Mouse (Mus musculus): ENCODE measurements around the gene Pax8. TPM values are rescaled to one million over a fixed set of nuclear protein-coding genes. Genes with fewer than 3 reads are reported as not detected.

Pax8 gene
- polyA plus RNA-seq, 1 experiment from 2014 or later: not detected

DNA sequence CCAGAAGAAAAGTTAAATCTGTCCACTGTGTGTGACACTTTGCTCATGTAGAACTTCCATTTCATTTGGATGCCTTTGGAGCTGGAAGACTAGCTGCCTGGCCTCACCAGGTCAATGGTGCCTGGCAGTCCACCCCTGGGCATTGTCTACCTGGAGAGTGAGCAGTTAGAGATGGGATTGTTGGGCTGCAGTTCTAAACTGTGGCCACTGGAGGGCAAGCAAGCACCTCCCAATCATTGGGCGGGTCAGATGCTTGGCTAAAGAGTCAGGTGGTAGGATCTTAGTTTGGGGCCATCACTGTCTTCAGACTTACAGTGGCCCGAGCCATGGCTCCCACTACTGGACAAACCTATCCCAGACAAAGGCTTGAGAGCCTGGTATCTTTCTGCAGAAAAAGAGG lies 66.2 kb downstream of the Pax8 start:
- Histone ChIP-seq H3K36me3 (no peaks in the 10 kb centered on the region), H3K9me3 (no peaks in the 10 kb centered on the region), H3K27ac (no peak overlapping the region), H3K4me3 (replicated peaks) (no peak overlapping the region), H3K9ac (replicated peaks) (no peak overlapping the region), H3K4me2 (no peak overlapping the region), H3K27me3 (peaks cover 22% of the 10 kb centered on the region), H3K4me1 (replicated peaks) (peaks cover 9% of the 10 kb centered on the region)
- 0% methylated on average over 2 of the region's 2 CpGs for WGBS
- no peak for ATAC-seq (ENCODE audit: insufficient number of reproducible peaks, insufficient read depth, low FRiP score, low TSS enrichment, low read depth)

- Histone ChIP-seq H3K27ac (no peak overlapping the region), H3K9me3 (no peaks in the 10 kb centered on the region), H3K4me2 (no peak overlapping the region), H3K27me3 (peaks cover 23% of the 10 kb centered on the region), H3K4me3 (replicated peaks) (no peak overlapping the region), H3K36me3 (no peaks in the 10 kb centered on the region), H3K9ac (replicated peaks) (no peak overlapping the region), H3K4me1 (replicated peaks) (peaks cover 5% of the 10 kb centered on the region)
- WGBS: 55% methylated on average over 4 of the region's 4 CpGs
- ATAC-seq (ENCODE audit: insufficient number of reproducible peaks, insufficient read depth, low FRiP score, low TSS enrichment, low read depth): no peak
These were observed 67.5 kb downstream of the Pax8 start for GRCm38 (mm10) chr2:24407701-24408485.

- WGBS: 11% methylated on average over 23 of the region's 23 CpGs
- no peaks in the 10 kb centered on the region for H3K36me3 ChIP-seq
- peak overlapping the region; percentile 52 for H3K9ac ChIP-seq (replicated peaks)
- H3K4me1 ChIP-seq (replicated peaks): peaks cover 5% of the 10 kb centered on the region
- H3K4me2 ChIP-seq: peak overlapping the region; percentile 56
- ATAC-seq (ENCODE audit: insufficient number of reproducible peaks, insufficient read depth, low FRiP score, low TSS enrichment, low read depth): peak; percentile 75
- no peaks in the 10 kb centered on the region for H3K9me3 ChIP-seq
- peaks cover 23% of the 10 kb centered on the region for H3K27me3 ChIP-seq
- no peak overlapping the region for H3K27ac ChIP-seq
- peak overlapping the region; percentile 26 for H3K4me3 ChIP-seq (replicated peaks)
These were observed 69.9 kb downstream of the Pax8 start for GRCm38 (mm10) chr2:24405345-24406012.

DNA sequence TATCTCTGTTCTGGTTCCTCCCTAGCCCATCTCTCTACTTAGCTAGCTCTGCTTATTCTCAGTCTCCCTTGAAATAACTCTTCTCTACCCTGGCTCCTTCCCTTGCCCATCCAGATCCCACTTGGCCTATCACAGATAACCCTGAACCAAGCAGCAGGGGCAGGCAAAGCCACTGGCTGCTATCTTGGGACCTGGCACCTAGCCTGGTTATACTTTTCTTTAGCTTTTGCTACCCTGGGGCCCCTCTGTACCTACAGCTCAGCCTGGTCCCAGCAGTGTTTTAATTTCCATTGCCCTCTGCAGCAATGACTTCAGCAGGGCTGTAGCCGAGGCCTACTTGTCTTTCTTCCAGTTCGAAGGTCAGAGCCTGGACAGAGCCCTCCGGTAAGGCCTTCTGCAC lies 74.7 kb downstream of the Pax8 start:
- Histone ChIP-seq H3K27ac (no peak overlapping the region), H3K9me3 (no peaks in the 10 kb centered on the region), H3K4me3 (replicated peaks) (no peak overlapping the region), H3K9ac (replicated peaks) (no peak overlapping the region), H3K4me1 (replicated peaks) (peaks cover 5% of the 10 kb centered on the region), H3K27me3 (peaks cover 16% of the 10 kb centered on the region), H3K4me2 (no peak overlapping the region), H3K36me3 (no peaks in the 10 kb centered on the region)
- ATAC-seq (ENCODE audit: insufficient number of reproducible peaks, insufficient read depth, low FRiP score, low TSS enrichment, low read depth): no peak
- WGBS: 82% methylated on average over 3 of the region's 3 CpGs

GRCm38 (mm10) chr2:24397115-24397514 lies 78.3 kb downstream of the Pax8 start:
- Histone ChIP-seq H3K36me3 (no peaks in the 10 kb centered on the region), H3K27me3 (peaks cover 6% of the 10 kb centered on the region; the same call in 1 of the 2 replicates), H3K9me3 (no peaks in the 10 kb centered on the region), H3K4me1 (replicated peaks) (no peaks in the 10 kb centered on the region), H3K9ac (replicated peaks) (no peak overlapping the region), H3K27ac (no peak overlapping the region), H3K4me3 (replicated peaks) (no peak overlapping the region), H3K4me2 (no peak overlapping the region)
- WGBS: 10% methylated on average over 2 of the region's 2 CpGs
- ATAC-seq (ENCODE audit: insufficient number of reproducible peaks, insufficient read depth, low FRiP score, low TSS enrichment, low read depth): no peak

DNA sequence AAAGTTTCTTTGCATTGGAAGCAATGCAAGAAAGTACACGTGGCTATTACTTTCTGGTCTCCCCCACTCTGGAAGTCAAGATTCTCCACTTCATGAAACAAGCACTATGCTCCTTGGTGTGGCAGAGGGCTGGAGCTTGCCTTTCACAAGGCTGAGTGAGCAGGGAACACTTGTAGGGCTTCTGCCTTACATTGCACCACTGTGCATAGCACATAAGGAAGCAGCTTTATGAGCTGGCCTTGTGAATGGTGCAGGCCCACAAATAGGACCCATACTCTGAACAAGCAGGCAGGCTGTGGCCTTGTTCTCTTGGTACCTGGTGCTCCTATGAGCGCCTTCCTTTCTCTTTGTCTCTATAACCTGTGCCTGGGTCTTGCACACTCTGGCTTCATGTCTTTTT lies 82.1 kb downstream of the Pax8 start:
- Histone ChIP-seq H3K9me3 (no peaks in the 10 kb centered on the region), H3K4me2 (no peak overlapping the region), H3K36me3 (no peaks in the 10 kb centered on the region), H3K27me3 (peaks cover 6% of the 10 kb centered on the region; the same call in 1 of the 2 replicates), H3K27ac (no peak overlapping the region), H3K4me1 (replicated peaks) (no peaks in the 10 kb centered on the region), H3K9ac (replicated peaks) (no peak overlapping the region), H3K4me3 (replicated peaks) (no peak overlapping the region)
- 71% methylated on average over 2 of the region's 2 CpGs for WGBS
- ATAC-seq (ENCODE audit: insufficient number of reproducible peaks, insufficient read depth, low FRiP score, low TSS enrichment, low read depth): no peak

DNA sequence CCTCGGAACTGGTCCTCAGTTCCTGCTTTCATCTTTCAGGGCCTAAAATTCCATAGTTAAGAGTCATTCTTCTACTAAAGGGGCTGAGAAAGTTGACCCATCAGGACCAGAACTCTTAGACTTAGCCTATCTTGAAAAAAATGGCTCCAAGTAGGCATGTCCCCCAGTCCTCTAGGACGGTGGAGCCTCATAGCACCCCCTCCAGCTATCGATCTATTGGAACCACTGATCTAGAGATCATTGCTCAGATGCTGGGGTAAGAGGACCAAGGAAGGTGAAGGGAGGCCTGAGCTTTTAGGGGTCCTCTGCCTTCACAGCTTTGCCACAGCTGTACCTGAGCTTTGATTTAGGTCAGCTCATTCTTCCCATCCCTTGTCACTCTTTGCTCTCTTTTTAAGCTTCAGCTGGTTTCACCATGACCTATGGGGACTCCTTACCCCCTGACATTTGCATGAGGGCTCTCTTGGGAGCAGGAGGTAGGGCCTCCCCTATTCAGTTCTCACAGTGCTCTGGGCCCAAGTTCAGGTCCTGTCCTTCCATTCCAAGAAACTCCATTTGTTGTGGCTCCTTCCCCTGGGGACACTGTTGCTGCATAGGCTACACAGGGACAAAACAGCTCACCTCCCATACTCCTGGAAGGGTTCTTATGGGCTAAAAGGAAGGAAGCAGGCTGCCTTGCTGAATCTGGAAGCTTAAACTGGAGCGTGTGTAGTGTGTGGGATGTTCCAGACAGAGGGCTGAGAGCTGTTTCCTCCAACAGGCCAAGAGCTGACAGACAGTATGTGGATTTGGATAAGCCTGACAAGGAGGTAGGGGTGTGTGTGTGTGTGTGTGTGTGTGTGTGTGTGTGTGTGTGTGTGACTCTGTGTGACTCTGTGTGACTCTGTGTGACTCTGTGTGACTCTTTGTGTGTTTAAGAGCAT lies 87.8 kb downstream of the Pax8 start:
- Histone ChIP-seq H3K27me3 (no peaks in the 10 kb centered on the region; the same call in 1 of the 2 replicates), H3K4me1 (replicated peaks) (peaks cover 13% of the 10 kb centered on the region; the same call in 1 of the 2 replicates), H3K36me3 (no peaks in the 10 kb centered on the region), H3K4me3 (replicated peaks) (no peak overlapping the region), H3K4me2 (no peak overlapping the region), H3K27ac (no peak overlapping the region), H3K9me3 (no peaks in the 10 kb centered on the region), H3K9ac (replicated peaks) (no peak overlapping the region)
- 83% methylated on average over 4 of the region's 4 CpGs for WGBS
- no peak for ATAC-seq (ENCODE audit: insufficient number of reproducible peaks, insufficient read depth, low FRiP score, low TSS enrichment, low read depth)

- Histone ChIP-seq H3K36me3 (no peaks in the 10 kb centered on the region), H3K9me3 (no peaks in the 10 kb centered on the region), H3K4me2 (no peak overlapping the region), H3K4me1 (replicated peaks) (peaks cover 13% of the 10 kb centered on the region; the same call in 1 of the 2 replicates), H3K9ac (replicated peaks) (no peak overlapping the region), H3K27ac (no peak overlapping the region), H3K27me3 (no peaks in the 10 kb centered on the region; the same call in 1 of the 2 replicates), H3K4me3 (replicated peaks) (no peak overlapping the region)
- no peak for ATAC-seq (ENCODE audit: insufficient number of reproducible peaks, insufficient read depth, low FRiP score, low TSS enrichment, low read depth)
- WGBS: 91% methylated on average over 2 of the region's 2 CpGs
These were observed 88.5 kb downstream of the Pax8 start for GRCm38 (mm10) chr2:24386964-24387320.

GRCm38 (mm10) chr2:24386158-24386963 lies 89.0 kb downstream of the Pax8 start:
- 89% methylated on average over 21 of the region's 21 CpGs for WGBS
- H3K9me3 ChIP-seq: no peaks in the 10 kb centered on the region
- H3K4me3 ChIP-seq (replicated peaks): no peak overlapping the region
- no peak overlapping the region for H3K9ac ChIP-seq (replicated peaks)
- no peaks in the 10 kb centered on the region for H3K36me3 ChIP-seq
- ATAC-seq (ENCODE audit: insufficient number of reproducible peaks, insufficient read depth, low FRiP score, low TSS enrichment, low read depth): no peak
- no peak overlapping the region for H3K27ac ChIP-seq
- no peak overlapping the region for H3K4me2 ChIP-seq
- H3K4me1 ChIP-seq (replicated peaks): peaks cover 13% of the 10 kb centered on the region; the same call in 1 of the 2 replicates
- H3K27me3 ChIP-seq: no peaks in the 10 kb centered on the region; the same call in 1 of the 2 replicates

- WGBS: 79% methylated on average over 14 of the region's 14 CpGs
- ATAC-seq (ENCODE audit: insufficient number of reproducible peaks, insufficient read depth, low FRiP score, low TSS enrichment, low read depth): peak; percentile 49; the same call in 1 of the 2 replicates
- H3K36me3 ChIP-seq: no peaks in the 10 kb centered on the region
- no peaks in the 10 kb centered on the region for H3K27me3 ChIP-seq
- H3K9ac ChIP-seq (replicated peaks): no peak overlapping the region
- no peak overlapping the region for H3K27ac ChIP-seq
- no peaks in the 10 kb centered on the region for H3K9me3 ChIP-seq
- no peak overlapping the region for H3K4me2 ChIP-seq
- H3K4me1 ChIP-seq (replicated peaks): peaks cover 13% of the 10 kb centered on the region; the same call in 1 of the 2 replicates
- H3K4me3 ChIP-seq (replicated peaks): no peak overlapping the region
These were observed 90.1 kb downstream of the Pax8 start for GRCm38 (mm10) chr2:24385111-24385961.
